Mouse (Mus musculus) gastrocnemius, postnatal 25 days (tissue): ENCODE measurements at regions not wholly inside any gene's neighbourhood (a gene's known extent, or its start where the extent isn't known, plus 50 kb on each side); places are given as distances from the start of the nearest gene placed in this dataset.

Experiments
- DNase-seq: peaks from one replicate; pipeline ENCODE4 v3.0.0; 2022
- microRNA-seq, 2 experiments: library from miRNA; unstranded; fragments of <30 nt; microRNA quantifications; one replicate each; pipeline ENCODE4 v1.2.0; 2021; ENCODE audit warnings: borderline replicate concordance in 2 of 2

- no peak for DNase-seq
Observed at GRCm38 (mm10) chr10:91883155-91883554, 702.0 kb upstream of the Tmpo start.

GRCm38 (mm10) chr10:91882481-91882880 is 701.4 kb upstream of the Tmpo start:
- no peak for DNase-seq

- no peak for DNase-seq
Observed at GRCm38 (mm10) chr10:91881521-91882228, 700.6 kb upstream of the Tmpo start.

GRCm38 (mm10) chr10:91875450-91875849 is 694.3 kb upstream of the Tmpo start:
- DNase-seq: no peak

DNA sequence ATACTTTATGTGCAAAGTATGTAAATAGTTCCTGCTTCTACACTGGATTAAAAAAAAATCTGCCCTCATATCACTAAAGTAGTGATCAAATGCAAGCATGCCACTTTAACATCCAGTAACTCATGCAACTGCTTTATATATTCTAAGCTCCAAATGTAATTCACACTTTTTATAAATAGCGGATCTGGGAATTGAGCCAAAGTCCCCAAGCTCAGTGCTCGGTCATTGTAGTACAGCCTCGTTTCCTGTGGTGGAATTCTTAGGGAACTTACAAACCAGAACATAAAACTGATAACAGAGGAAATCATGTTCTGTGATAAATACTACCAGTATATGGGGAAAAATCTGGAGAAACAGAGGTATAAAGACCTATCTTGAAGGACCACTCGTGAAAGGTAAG is 690.1 kb upstream of the Tmpo start:
- no peak for DNase-seq

DNA sequence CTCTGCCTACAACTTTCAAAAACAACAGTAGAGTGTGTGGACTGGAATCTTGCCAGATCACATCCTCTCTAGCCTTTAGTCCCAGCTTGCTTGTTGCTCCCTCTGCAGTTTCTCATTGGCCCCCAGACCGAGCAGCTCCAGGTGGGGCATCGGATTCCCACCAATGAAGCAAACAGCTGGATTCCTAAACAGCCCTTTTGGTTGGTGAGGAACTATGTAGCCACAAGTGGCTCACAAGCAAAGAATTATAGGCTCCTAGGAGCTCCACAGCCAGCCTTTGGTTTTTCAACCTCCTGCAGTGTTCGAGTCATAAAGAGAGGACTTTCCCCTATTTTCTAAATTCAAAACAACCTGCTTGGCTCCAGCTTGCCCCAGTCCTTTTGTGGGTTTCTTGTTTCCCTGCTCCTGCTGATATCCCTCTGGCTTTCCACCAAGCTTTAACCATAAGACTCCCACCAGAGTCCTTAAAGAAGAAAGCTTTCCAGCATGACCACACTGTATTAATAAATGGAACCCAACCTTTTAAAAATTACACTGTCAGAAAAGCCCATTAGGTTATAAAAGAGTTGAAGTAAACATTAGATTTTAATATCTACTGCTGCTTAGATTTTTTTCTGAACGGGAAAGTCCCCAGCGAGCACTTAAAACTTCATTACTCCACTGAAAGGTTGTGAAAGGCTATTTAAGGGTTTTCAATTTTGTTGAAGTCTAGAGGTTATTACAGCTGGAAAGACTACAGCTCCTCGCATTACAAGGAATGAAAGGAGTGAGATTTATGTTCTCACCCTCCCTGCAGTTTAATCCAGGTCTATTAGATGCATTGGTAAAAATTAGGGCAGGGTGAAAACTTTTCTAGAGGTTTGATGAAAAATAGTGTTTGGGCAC is 677.8 kb upstream of the Tmpo start:
- DNase-seq: no peak

DNA sequence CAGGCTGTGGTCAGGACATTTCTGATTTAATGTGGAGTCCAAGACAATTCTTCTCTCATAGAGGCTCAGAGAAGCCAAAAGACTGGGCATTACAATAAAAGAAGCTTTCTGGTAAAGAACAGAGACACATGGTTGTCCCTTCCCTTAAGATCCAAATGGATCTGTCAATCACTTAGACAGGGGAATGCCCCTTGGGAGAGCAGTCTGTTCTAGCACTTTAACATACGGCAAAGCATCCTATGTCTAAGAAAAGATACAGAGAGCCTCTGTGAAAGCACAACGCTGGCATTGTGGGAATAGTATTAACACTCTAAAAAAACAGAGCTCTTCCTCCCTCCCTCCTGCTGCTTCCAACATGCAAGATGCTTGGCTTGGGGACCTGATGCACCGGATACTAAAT is 646.0 kb upstream of the Tmpo start:
- DNase-seq: no peak

- no peak for DNase-seq
Observed at GRCm38 (mm10) chr10:91823499-91823898, 642.4 kb upstream of the Tmpo start.

DNA sequence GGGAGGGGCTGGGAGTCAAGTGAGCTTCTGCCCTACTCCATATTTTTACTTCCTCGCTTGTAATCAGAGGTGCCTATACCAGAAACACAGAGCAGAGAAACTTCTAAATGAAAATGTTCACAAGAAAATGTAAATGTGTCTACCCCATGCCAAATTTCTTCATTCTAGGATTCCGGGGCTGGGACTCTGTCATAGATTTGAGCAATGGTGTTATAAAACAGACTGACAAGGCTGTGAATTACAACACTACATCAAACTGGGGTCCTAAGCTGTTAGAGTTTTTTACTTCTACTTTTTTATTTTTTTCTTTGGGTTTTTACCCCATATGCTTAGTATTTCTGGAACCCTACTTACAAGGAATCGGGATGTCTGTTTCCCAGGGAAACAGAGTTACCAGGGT is 623.8 kb upstream of the Tmpo start:
- no peak for DNase-seq

Small RNA genes lying in the stretch of these regions (microRNA-seq; reads per million reads assigned to microRNA genes)
- gene Gm22582 (0 reads per million in 2 experiments), gene Mir1251 (0 reads per million in 2 experiments), gene Mir135a-2 (0.53 to 0.74 reads per million in 2 experiments)
